Mouse (Mus musculus): ENCODE measurements around the gene Wdr11.

Wdr11 gene

DNA sequence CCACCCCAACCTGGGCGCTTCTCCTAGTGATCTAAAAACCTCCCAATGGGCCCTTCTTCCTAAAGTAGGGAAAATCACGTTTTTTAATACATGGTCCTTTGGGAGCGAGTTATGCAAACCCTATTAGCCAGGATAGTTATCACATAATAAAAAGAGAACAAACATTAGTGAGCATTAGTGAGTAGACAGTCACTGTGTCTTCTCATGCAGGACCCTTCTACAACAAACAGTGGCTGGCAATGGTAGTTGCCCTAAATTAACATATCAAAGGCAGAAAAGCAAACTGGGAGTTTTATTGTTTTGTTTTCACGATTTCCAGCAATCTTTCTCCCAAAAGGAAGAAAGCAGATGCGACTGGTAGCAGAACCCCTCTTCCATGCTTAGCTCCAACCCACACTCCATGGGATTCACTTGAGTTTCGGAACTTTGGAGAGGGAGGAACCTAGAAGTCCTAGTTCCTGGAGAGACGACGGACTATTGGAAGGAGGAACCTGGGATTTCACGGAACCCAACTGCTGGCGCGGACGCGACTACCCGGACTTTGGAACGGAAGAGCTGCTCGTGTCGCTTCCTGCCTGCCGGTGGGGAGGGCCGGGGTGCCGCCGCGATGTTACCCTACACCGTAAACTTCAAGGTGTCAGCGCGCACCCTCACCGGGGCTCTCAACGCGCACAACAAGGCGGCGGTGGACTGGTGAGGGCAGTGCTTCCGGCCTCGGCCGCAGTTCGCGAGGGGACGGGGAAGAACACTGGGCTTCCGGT, at the start of gene Wdr11:
Gene Wdr11, plus strand, starts transcription at position 493 of the 761 bp plus-strand sequence.
- DNase-seq (ENCODE audit: low spot score) = peak; percentile 27

DNA sequence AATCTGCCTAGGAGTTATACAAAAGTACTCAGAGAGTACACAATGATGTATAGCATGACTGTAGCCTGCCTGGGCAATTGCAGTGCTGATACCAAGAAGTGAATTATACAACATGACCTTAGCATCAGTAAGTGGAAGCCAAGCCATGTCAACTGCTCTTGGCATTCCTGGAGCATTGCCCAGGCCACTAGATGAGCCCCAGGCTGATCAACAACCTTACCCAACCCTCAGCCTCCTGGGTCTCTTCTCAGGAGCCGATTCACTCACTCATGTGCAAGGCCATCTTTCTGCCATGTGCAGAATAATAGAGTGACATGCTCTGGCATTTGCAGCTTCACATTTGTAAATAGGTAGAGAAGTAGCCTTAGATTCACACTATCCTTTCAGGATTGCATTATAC, 24.1 kb upstream of the Wdr11 start:
- DNase-seq (ENCODE audit: low spot score) = no peak

DNA sequence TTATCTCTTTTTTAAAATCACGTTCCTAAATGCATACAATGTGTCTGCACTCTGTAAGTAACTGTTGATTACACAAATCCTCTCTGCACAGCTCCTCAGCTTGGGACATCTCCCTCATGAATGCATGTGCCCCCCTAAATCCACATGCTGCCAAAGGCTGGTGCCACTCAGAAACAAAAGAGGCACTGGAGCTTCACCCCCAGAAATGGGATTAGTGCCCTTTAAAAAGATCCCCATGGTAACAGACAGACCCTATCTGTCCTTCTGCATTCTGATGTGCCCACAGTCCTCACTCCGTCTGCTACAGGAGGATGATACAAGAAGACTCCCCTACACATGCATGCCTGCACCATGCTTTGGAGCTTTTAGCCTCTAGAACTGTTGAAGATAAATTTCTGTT, 23.3 kb upstream of the Wdr11 start:
- DNase-seq (ENCODE audit: low spot score) = no peak

DNA sequence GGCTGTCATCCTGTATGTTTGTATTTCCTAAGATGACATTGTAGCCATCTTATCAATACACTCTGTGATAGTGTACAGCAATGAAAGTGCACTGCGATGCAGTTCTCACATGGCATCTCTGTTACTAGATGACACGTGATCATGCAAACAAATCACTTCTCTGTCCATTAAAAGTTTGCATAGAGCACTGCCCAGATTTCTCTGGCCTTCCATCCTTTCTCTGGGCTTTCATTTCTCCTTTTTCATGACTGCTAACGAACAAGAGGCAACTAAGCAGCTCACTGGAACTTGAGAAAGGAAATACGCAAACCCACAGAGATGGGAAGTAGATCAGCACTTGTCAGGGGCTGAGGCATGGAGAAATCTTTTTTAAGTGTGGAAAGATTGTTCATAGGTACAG, 17.2 kb upstream of the Wdr11 start:
- DNase-seq (ENCODE audit: low spot score) = no peak

DNA sequence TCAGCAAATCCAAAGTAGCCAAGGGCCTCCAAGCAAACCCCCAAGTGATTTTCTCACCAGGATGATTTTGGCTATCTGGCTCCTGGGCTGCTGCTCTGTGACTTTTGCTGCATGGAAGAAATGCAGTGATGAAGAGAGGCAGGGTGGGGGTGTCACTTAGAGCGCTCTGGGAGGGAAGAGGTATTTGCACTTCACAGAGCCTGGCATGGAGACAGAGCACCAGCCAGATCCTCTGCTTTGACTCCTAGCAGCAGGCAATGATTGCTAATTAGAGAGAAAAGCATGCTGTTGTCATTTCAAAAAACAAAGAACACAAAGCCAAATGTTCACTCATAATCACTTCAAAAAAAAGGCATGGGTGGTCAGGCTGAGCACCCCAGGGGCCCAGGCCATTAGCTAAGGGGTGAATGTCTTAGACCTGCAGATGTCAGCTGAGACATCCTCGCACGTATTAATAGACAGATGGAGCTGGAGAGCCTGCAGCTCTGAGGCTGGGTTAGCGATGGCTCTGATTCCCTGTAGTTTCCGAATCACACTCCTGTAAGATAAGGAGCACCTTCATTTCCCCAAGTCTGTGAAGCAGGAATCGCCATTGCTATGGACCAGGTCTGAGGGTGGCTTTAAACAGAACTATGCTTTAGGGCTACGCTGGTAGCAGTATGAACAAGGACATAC, 16.4 kb upstream of the Wdr11 start:
- no peak for DNase-seq (ENCODE audit: low spot score)

DNA sequence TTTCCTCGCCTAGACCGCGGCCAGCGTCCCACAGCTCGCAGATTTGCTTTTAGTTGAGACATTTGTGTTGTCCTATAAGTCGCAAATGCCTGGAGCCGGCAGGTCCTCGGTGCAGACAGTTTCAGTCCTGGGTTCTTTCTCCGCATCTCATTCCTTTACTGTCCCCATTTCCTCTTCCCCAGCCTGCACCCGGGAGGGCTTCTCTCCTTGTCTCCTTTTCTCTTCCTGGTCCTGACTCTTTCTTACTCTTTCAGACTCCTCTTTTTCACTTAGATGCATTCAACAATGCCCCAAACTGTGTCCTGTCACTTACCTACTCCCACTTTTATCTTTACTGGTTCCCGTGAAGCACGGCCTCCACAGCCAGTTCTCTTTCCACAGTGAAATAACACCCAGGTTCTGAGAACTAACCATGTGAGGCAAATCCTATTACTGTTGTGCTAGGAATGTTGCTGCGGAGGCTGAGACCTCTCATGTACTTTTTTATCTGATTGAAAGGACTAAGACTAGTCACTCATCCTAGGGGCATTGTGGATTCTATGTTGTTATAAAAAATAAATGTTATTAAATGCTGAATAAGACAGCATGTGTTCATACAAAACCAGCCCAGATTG, 576 bp downstream of the Wdr11 start:
- no peak for DNase-seq (ENCODE audit: low spot score)

DNA sequence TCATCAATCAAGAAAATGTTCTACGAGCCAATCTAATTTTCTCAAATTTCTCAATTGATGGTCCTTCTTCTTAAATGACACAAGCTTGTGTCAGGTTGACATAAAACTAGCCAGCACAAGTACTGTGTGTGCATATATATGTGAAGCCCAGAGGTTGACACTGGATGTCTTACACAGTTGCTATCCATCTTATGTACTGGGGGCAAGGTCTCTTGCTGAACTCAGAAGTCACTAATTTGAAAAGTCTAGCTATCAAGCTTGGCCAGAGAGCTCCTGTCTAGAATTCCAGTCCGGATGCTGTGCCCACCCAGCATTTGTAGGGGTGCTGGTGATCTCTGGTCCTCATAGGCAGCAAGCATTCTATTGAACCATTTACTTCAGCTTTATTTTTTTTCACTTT, 5.5 kb downstream of the Wdr11 start:
- no peak for DNase-seq (ENCODE audit: low spot score)

DNA sequence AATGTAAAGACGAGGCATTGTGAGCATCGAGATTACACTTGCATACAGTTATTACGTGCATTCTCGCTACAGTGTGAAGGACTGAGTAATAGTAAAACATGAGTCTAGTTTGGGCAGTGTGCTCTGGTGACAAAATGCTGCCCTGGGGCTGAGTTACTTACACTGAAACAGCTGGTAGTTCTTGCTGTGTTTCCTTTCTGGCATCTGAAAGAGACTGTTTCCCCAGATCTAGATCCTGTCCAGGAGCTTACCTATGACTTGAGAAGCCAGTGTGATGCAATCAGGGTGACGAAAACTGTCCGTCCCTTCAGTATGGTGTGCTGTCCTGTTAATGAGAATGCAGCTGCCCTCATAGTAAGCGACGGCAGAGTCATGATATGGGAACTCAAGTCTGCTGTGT, 14.6 kb downstream of the Wdr11 start:
- no peak for DNase-seq (ENCODE audit: low spot score)

DNA sequence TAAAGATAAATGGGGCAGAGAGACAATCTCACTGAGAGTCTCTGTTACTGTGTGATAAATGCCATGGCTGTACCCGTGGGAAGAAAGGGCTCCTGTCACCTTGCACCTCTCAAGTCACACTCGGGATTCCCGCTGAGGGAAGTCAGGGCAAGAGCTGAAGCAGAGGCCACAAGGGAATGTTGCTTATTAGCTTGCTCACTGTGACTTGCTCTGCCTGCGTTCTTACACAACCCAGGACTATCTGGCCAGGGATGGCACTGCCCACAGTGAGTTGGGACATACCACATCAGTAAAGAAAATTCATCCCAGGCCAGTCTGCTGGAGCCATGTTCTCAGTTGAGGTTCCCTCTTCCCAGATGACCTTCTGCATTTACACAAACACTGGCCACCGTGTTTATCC, 29.5 kb downstream of the Wdr11 start:
- no peak for DNase-seq (ENCODE audit: low spot score)

DNA sequence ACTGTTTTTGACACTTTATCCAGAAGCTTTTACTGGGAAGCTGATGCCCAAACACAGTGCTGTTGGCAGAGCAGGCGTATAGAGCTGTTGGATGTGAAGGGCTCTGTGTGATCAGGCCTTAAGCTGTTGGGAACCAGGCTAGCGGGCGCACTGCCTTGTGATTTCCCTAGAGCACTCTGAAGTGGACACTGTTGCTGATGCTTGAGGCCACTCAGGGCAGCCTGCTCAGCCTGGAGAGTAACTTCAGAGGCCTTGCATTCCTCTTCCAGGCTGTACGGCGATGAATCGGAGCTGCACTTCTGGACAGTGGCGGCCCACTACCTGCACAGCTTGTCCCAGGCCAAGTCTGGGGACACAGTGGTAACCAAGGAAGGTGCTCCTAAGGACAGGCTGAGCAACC, 38.7 kb downstream of the Wdr11 start:
- no peak for DNase-seq (ENCODE audit: low spot score)

DNA sequence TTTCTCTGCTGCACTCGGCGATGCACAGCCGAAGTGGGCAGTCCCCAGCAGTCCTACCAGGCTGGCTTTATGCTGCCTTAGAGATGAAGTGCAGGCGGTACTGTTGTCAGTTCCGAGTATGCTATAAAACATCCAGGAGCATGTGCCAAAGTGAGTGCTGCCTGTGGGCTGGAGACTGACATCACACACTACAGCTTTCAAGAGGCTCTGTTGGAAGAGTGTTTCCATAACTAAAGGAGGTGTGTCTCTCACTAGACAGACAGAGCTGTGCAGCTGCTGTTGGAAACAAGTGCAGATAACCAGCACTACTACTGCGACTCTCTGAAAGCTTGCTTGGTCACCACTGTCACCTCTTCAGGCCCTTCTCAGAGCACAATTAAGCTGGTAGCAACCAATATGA, 39.8 kb downstream of the Wdr11 start:
- no peak for DNase-seq (ENCODE audit: low spot score)

DNA sequence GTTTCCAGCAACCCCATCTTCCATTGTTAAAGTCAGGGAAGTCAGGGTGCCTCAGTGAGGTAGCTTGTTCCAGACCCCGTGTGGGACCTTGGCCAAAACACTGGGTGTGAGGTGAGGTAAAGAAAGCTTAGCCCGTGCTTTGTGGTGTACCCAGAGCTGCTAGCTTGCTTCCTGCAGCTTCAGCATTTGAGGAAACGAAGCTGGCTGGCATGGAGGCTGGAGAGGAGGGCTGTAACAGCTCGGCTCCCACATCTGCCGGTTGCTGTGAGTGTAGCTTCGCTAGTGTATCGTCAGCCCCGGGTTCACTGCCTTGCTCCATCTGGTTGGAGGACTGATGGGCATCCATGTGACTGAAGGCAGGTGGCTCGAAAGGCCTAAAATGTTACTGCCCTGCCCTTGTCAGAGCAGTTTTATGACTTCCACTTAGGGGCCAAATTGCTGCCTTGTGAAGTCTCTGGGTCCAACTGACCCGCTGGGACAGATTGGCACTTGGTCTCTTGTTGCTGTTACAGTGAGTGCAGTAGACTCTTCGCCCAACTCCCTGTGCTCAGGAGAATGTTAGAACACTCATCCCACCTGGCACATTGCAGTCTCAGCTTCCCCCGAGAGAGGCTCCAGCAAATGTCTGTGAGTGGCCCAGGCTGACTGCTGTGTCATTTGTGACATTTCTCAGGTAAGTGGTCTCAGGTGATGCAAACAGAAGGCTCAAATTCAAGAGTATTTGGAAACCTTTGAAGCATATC, 44.4 kb downstream of the Wdr11 start:
- DNase-seq (ENCODE audit: low spot score) = no peak

DNA sequence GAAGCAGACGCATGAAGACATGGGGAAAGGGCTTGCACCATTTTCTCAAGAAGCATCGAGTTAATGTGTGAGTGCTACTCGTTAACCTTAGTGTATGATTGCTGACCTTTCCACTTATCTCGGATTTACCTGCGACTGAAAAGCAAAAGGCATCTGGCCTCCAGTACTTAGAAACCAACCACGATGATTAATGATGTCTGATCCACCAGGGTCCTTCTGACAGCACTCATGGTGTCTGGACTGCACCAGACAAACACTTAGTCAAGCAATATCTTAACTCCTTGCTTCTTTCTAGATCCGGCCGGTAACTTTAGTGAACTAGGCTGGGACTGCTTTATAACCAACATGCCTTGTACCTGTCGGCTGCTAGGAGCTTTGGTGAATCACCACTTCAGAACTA, 45.3 kb downstream of the Wdr11 start:
- DNase-seq (ENCODE audit: low spot score) = no peak

GRCm38 (mm10) chr7:129637906-129638475, 46.3 kb downstream of the Wdr11 start:
- no peak for DNase-seq (ENCODE audit: low spot score)

DNA sequence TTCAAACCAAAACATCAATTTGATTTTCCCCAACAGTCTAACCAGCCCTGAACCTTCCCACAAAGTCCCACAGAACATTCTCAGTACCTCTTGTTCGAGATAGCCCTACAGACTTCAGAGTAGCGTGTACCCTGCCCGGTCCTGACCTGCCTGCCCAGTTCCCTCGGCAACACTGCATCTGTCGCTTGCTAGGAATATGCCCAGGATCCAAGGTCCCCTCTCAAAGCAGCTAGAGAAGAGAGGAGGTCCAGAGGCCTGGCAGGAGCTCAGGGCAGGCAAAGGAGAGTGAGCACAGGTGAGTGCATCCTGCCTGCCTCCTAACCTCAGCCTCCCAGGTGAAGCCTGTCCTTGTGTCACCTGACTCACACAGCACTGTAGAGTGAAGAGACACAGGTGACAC, 47.3 kb downstream of the Wdr11 start:
- no peak for DNase-seq (ENCODE audit: low spot score)

DNA sequence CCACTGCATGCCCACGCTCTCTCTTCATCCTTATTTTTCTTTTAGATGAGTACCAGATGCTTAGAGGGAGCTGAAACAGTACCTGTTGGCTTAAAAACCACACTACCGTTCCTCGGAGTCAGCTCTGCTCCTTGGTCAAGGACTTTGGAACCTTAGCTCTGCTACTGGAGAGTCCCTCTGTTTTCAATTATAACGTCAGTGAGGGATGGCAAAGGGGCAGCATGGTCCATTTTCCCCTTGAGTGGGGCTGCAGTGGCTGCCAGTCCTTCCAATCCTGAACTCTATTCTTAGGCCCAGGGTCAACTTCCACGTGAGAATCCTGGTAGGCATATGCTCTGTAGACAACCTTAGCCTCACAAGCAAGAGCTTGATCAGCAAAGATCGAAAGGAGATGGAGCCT, 48.2 kb downstream of the Wdr11 start:
- no peak for DNase-seq (ENCODE audit: low spot score)

DNA sequence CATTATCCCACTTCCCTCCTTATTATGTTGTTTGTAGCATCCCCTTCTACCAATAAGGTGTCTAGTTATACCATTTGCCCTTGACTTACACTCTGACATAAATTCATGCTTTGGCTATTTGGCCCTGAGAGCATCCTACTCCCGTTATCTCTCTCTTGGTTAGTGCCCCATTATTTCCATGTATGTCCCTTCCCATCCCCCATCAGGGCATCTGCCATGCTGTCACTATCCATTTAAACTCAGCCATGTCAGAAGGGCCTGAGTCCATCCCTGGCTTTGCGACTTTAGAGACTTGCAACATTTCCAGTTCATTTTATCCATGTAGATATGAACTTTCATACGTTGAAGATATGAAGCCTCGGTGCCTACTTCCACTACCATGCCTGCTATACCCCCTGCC, 51.6 kb downstream of the Wdr11 start:
- no peak for DNase-seq (ENCODE audit: low spot score)

- DNase-seq (ENCODE audit: low spot score) = no peak
Observed at GRCm38 (mm10) chr7:129647798-129648197, 56.1 kb downstream of the Wdr11 start.

- DNase-seq (ENCODE audit: low spot score) = peak; percentile 80
Observed at GRCm38 (mm10) chr7:129648938-129649337, 57.3 kb downstream of the Wdr11 start.

DNA sequence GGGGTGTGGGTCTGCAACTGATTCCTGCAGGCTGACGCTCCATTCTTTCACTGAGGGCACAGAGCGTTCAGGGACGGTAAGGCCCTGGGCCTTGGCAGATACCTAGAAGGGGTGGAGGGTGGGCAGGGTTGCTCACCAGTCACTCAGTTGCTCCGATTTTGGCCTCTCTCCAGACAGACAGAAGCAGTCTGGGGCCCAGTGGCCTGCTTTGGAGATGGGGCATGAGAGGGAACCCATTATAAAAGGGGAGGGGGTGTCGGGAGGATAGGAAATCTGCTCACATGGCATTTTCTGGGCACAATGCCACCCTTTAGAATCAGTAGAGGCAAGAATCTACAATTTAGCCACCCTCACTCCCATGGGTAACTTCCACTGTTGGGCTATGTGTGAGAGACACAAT, 59.1 kb downstream of the Wdr11 start:
- DNase-seq (ENCODE audit: low spot score) = no peak

GRCm38 (mm10) chr7:129651781-129652180, 60.1 kb downstream of the Wdr11 start:
- no peak for DNase-seq (ENCODE audit: low spot score)

- DNase-seq (ENCODE audit: low spot score) = no peak
Observed at GRCm38 (mm10) chr7:129652901-129653460, 61.3 kb downstream of the Wdr11 start.

Data from urinary bladder, postnatal 10 days (tissue).